Mouse (Mus musculus) frontal cortex, postnatal 14 days (tissue): ENCODE measurements around the gene Rccd1.
"Not testable (repeated sequence)": the region's sequence is repeated elsewhere in the genome, so short reads cannot be mapped to it uniquely, and the experiment has no call there.

ENCODE experiments used
- DNase-seq, 2 experiments: peaks; one replicate each; pipeline ENCODE4 v3.0.0; 2022; ENCODE audit warnings: low spot score in 2 of 2

Rccd1 gene

DNA sequence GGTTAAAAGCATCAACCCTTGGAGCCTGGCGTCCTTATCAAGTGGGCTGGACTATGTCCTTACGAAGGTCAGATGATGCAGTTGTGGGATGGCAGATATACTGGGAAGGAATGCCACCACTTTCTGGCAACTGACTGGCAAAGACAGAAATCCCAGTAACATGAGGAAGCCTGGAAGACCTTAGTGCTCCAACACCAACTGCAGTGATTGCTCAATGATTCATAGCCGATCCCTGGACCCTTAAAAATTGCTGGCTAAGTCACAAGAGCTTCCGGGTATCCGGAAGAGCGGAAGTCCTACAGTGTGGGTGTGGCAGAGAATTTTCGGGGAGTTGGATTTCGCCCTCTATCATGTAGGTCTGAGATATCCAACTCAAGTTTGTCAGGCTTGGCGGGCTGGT lies 21.9 kb upstream of the Rccd1 start:
- DNase-seq, result no peak

DNA sequence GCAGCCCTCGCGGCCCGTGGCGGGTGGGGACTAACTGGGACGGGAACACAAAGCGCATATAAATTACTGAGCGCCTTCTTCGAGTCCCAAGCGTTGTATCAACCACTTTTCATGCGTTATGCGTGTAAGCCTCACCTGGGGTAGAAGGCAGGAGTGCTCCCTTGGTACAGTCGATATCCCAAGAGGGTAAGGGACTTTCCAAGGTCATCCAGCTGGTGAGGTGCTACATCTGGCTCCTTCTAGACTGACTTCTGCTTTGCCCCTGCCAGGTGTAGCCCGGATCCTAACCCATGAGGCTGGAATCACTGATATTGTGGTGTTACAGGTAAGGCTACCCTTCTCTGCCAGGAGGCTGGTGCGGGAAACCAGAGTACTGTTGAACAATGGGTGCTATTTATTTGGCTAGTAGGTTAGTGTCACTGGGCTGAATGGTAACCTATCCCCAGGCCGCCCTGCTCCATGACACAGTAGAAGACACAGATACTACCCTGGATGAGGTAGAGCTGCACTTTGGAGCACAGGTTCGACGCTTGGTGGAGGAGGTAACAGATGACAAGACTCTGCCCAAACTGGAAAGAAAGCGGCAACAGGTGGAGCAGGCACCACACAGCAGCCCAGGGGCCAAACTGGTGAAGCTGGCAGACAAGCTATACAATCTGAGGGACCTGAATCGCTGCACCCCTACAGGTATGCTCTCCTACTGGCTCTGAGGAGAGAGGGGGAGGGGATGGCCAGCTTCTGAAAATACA lies 19.2 kb upstream of the Rccd1 start:
- no peak for DNase-seq

DNA sequence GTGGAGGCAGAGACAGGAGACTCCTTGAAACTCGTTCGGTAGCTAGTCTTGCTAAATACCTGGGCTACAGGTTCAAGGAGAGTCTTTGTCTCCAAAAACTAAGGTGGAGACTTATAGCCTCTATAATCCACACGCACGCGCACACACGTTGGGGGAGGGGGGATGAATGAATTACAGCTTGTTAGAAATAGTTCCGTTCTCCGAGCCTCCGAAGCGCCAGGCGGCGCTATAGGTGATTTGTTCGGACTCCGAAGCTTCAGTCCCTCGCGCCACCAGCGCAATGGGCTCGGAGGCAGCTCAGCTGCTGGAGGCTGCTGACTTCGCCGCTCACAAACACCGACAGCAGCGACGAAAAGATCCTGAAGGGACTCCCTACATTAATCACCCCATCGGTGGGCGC lies 18.6 kb upstream of the Rccd1 start, which contains the start of gene Hddc3:
Hddc3 (plus strand) TSS at position 247 of the 400 bp plus-strand sequence.
- peak; percentile 89 to 90 for DNase-seq

DNA sequence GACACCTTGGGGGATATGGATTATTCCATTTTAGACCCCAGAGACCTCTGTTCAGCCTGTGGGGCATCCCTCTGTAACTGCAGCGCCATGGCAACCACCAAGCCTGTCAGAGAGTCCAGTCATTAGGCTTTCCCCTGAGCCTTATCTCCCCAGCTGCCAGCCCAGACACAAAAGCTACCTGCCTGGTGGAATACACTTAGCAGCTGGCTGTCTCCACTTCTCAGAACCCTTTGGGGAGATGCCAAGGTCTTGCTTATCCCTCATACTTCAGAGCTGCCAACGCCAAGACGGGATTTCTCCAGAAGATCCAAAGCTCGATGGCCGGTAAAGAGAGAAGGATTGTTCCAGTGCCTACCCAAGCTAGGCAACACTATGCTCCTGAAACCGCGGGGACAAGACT lies 17.5 kb upstream of the Rccd1 start:
- DNase-seq, result no peak

DNA sequence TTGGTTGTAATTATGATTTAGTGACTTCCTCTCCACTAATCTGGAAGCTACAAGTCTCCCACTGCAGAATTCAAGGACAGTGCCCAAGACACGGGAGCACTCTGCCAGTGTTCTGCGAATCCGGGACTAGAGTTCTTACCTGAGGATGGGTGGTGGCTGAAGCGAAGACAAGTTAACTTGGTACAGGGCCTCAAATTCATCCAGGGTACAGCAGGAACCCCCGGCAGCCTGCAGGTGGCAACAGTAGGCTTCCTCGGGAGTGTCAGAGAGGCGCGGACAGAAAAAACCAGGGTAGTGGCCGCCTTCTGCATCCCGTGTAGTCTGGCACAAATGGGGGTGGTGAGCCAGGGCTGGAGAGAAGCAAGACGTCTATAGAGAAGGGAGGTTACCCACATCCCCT lies 16.5 kb upstream of the Rccd1 start, which contains the start of gene Unc45a:
Unc45a (minus strand) TSS at position 213 of the 400 bp plus-strand sequence.
- peak; percentile 50 to 52 for DNase-seq

DNA sequence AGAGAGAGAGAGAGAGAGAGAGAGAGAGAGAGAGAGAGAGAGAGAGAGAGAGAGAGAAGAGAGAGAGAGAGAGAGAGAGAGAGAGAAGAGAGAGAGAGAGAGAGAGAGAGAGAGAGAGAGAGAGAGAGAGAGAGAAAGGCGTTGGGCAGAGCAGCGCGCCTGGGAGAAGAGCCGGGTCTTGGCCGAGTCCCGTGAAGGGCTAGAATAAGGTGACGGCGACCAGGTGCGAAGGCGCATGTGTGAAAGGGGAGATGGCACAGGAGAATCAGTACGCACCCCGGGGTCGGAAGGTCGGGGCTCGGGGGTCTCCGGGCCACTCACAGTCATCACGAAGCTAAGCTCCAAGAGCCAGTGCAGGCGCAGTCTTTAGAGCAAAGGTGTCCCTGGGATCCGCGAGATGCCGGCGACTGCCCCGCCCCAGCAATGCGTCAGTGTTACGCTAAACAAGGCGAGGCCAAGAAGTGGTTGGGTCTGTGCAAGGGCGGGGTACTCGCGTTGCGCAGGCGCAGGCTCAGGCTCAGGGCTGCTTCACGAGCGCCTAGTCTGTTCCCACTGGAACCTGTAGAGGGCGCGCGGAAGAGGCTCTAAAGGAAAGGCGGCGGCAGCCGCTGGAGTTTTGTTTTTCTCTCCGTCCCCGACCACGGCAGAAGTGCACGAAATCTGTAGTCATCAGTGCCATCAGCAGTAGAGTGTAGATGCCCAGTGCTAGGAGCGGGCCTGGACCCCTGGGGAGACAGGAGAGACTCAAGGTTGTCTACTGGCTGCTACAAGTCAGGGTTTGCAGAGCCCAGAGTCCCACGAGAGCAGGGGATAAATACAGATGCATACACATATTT lies 15.8 kb upstream of the Rccd1 start:
- DNase-seq, result peak; percentile 95 to 96

DNA sequence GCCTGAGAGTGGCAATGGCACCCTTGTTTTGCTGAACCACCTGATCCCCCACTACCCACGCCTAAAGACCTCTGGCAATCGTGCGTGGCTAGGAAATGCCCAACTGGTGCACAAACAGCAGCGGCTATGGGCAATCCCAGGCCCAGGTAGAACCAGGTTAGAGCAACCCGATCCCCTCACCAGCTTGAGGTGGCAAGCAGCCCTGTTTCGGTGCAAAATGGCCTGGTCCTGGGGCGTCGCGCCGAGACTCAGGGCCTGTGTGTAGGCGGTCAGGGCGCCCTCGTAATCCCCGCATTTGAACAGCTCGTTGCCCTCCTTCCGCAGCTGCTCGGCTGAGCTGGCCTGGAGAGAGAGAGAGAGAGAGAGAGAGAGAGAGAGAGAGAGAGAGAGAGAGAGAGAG lies 15.1 kb upstream of the Rccd1 start:
- DNase-seq, result no peak

DNA sequence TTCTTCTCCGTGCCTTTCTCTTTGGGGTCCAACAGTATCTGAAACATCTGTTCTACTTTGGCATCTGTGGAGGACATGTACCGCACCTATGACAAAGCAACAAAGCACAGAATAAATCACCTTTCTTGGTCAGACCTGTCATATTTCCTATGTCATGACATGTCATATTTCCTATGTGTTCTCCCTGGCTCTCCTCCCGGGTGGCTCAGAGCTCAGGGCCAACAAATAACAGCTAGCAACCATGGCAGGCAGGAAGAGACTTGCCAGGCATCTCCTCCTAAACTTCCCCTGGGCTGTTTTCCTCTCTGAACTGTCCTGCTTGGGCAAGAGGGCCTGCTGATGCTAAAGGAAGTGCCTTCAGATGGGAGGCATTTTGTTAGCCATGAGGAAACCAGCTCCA lies 12.7 kb upstream of the Rccd1 start:
- no peak for DNase-seq

DNA sequence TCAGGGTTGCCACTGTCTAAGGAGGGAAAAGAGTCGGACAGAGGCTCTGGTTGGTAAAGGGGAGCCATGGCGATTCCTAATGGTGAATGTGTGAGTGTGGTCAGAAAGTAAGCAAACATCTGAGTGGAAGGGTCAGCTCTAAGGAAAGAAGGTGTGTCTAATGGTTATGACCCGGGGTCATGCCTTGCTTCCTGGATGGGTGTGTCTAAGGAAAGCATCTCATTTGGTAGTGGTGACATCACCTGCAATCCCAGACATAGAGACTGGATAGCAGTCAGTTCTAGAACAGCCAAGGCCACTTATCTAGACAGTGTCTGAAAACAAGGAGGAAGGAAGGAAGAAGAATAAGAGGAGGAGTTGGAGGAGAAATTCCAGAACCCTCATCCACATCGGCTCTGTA lies 10.6 kb upstream of the Rccd1 start:
- no peak for DNase-seq

DNA sequence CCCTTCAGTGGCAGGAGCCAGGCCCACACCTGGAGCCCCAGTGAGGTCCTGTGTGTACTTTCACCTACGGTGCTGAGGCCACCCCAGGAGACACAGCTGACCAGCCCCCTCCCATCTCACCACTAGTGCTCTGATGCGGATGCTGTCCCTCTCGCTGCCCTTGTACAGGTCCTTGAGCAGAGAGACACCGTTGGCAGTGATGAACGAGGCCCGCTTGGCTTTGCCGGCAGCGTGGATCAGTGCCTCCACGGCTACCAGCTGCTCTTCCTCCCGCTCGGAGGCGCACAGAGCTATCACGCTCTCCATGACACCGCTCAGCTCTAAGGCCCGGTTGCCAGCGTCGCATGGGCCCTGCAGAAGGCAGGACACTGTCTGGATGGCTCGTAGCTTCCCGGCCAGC lies 7.2 kb upstream of the Rccd1 start:
- DNase-seq, result no peak

DNA sequence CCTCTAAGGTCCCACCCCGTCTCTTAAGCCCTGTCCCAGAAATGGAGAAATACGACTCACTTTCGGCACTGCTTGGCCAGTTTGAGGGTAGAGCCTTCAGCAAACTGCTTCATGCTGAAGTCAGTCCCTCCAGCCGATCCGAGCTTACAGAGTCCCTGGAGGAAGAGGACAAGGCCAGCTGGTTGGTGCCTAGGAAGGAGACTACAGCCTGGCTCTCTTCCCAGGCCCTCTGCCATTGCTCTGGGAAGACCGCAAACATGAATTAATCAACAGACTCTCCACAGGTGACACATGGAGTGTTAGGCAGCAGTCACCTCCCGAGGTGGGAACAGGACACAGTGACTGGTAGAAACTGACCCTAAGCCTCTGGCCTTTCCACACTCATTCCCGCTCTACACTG lies 6.0 kb upstream of the Rccd1 start:
- DNase-seq, result no peak

DNA sequence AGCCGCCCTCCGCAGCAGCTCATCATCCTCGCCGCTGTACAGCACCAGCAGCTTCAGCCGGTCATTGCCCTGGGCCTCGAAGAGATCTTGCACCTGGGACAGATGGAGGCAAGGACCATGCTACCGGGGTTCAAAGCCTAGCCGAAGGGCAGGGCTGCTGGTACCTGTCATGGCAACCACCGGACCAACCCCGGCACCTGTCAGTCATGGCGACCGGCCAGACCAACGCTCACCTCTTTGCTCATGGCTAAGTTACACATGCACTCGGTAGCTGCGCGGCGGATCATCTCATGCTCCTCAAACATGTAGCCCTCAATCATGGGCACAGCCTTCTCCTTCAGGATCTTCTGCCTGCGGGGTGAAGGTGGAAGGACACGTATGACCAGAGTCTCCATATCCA lies 1.8 kb upstream of the Rccd1 start:
- DNase-seq, result no peak

DNA sequence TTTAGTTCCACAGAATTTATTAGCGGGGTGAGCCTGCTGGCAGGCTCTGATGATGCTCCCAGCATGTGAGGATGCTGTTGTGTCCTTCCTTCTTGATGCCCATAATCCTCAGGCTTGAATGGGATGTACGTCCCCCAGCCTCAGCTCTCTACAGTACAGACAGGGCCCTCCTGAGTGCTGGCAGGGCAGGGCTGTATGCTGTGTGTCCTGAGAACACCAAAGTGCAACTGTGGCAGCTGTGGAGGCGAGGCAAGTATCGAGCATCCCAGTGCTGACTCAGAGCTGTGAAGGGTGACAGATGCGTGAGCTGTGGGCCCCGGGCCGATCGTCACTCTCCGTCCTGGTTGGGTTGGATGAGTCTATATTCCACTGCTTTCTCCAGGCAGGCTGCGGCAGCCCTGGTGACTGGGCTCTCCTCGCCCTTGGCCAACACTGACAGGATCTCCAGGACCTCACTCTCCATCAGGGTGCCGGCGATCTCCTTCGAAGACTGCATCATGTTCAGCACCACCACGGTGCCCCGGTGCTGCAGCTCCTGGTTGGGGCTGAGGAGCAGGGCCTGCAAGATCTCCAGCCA lies 1.1 kb upstream of the Rccd1 start:
- no peak for DNase-seq

DNA sequence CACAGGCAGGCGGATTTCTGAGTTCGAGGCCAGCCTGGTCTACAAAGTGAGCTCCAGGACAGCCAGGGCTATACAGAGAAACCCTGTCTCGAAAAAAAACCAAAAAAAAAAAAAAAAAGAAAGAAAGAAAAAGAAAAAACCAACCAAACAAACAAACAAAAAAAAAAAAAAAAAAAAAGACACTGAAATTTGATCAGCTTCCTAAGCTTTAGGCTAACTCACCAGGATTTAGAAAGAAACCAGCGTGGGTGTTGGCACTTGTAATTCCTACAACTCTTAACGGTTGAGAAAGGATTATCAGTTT lies 514 bp upstream of the Rccd1 start:
- not testable (repeated sequence) for DNase-seq

DNA sequence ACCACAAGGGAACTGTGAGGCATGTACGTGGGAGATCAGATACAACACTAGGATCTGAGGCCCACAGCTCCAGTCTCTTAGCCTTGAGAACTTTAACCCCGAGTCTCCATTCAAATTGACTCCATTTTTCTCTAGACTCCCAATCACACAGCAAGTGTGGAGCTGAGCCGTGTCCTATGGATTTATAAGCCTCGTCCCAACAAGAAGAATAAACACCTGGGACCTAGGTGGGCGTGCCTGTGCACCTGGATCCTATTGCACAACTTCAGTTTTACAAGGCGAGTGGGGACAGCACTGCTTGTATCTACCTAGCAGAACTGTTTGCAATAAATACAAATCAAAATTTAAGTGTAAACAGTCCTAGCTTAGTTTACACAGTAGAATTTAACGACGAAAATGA lies 918 bp downstream of the Rccd1 start:
- no peak for DNase-seq

DNA sequence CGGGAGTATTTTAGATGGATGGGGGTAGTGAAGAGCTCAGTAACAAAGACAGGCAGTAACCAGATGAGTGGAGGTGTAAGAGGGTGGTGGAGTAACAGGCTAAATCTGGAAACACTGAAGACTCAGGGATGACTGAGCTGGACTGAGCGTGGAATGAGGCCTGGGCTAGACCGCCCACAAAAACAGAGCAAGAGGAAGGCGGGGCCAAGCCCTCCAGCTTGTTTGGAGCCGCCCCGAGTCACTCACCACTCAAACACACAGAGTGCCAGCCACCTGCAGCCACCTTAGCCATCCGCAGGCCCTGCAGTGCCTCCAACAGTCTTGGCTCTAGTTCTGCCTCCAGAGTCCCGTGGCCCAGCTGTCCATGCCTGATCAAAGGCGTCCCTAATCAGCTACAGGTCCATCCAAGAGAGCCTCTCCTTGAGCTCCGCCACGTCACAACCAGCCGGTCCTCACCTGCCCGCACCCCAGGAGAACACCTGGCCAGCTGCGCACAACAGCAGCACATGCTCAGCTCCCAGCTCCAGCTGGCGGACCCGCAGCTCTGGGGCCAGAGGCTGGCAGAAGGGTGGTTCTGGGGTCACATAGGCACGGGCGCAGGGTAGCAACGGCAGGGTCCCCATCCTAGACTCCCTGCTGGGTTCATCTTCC lies 4.3 kb downstream of the Rccd1 start:
- DNase-seq, result no peak

DNA sequence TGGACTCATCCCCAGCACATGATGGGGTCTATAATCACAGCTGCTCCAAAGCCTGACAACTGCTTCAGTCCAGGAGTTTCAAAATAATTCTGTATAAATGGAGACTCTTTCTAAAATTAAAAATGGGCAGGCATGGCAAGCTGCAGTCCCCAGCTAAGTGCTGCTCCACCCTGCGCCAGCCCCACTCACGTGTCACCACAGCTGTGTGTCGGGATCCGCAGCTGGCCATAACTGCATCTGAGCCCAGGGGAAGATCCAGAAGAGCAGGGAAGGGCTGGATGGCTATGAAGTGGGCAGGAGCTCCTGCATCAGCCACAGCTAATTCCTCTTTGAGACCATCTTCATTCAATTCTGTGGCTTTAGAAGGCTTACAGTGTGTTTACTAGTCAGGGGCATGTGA lies 5.6 kb downstream of the Rccd1 start:
- DNase-seq, result no peak

DNA sequence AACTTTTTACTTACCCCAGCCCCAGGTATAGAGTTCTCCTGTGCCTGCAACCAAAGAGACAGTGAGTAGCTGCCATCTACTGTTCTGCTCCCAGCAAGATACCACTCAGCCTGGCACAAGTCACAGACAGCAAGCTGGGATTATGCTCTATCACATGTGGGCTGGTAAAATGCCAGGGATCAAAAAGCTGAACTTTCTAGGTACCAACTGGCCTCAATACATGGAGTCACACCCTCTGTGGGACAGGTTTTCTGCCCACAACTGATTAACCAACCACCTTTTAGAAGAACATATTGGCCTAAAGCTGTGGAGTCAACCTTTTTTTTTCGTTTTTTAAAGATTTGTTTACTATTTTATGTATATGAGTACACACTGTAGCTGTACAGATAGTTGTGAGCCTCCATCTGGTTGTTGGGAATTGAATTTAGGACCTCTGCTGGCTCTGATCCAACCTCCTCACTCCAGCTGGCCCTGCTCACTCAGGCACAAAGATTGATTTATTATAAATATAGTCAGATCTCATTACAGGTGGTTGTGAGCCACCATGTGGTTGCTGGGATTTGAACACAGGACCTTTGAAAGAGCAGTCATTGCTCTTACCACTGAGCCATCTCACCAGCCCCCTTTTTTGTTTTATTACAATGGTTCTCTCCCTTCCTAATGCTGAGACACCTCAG lies 6.7 kb downstream of the Rccd1 start:
- no peak for DNase-seq

DNA sequence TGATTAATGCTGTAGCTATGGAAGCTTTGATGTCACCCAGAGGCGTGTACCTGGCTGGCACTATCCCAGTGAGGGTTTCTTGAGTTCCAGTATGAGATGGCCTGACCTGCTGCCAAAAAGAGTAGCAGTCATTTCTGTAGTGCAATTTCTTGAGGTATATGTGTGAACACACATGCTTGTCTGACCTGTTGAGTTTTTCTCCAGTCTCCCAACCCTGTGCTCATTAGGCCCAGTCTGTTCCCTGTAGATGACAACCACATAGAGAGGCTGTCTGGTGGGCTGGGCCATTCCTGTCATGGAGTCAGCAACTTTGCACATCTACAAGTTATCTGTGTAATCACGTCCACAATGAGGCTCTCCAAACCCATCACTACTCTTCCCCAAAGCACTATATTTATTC lies 8.5 kb downstream of the Rccd1 start:
- DNase-seq, result no peak

DNA sequence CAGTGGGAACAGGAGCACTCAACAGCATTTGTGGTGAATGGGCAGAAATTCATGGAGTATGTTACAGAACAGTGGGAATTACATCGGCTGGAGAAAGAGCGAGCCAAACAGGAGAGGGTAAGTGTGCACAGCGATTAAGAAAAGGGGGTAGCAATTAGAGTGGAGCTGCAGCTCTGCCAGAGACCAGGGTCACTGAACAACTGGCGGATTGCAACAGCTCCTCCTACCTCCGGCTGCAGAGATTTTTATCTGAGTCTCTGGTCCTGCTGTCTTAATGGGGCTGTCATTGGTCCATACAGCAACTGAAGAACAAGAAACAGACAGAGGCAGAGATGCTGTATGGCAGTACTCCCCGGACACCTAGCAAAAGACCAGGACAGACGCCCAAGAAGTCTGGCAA lies 13.5 kb downstream of the Rccd1 start:
- no peak for DNase-seq

DNA sequence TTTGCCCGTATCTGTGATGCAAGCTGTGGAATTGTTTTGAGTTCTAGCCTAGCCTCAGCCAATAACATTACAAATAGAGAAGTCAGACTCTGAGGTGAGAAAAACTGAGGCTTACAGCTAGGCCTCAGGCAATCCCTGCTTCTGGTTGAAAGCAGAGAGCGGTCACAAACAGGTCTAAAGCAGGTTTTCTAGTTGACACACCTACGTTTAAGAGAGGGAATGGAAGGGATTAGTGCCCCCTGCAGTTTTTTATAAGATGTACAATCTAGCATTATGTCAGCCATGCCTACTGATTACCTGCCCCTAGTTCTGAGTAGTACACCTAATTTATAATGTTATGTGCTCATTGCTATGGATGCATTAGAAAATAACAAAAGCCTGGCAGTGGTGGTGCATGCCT lies 16.5 kb downstream of the Rccd1 start:
- DNase-seq, result no peak

DNA sequence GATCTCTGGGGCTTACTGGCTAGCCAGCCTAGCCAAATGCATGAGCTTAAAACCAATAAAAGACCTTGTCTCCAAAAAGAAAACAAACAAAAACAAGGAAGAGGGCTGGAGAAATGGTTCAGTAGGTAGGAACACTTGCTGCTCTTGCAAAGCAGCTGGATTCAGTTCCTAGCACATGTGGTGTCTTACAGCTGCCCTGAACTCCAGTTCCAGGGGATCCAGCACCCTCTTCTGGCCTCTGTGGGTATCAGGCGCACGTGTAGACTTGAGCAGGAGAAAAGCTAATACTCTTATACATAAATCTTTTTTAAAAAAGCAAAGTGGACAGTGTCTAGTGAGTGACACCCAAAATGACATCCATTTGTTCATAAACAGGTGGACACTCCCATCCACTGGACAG lies 22.7 kb downstream of the Rccd1 start:
- no peak for DNase-seq
